Mouse (Mus musculus) activated CD4-positive, CD25-positive, alpha-beta regulatory T cell, adult 4 months (primary cell): Measurements from ENCODE around the gene Zic5. TPM values are rescaled to one million over a fixed set of nuclear protein-coding genes. Genes with fewer than 3 reads are reported as not detected.

Experiments used
- ATAC-seq: one replicate; pipeline ENCODE4 v1.8.0; 2017
- polyA plus RNA-seq, 2 experiments: library from polyadenylated mRNA; unstranded; fragments of 100-300 nt; shearing (Covaris generic); gene quantifications; one replicate each; pipeline ENCODE4 v1.2.1; 2017

Gene Zic5
- under 1 TPM in 1 of 2 experiments, not detected in 1; 0.12 TPM for polyA plus RNA-seq

GRCm38 (mm10) chr14:122464763-122465741, at the start of gene Zic5:
TSS of gene Zic5 (minus strand) at chr14:122465677.
- no peak for ATAC-seq

GRCm38 (mm10) chr14:122513511-122514036, 48.1 kb upstream of the Zic5 start:
- ATAC-seq: no peak

- ATAC-seq: no peak
Observed at GRCm38 (mm10) chr14:122511519-122511918, 46.0 kb upstream of the Zic5 start.

- ATAC-seq: no peak
Observed at GRCm38 (mm10) chr14:122509058-122509457, 43.6 kb upstream of the Zic5 start.

GRCm38 (mm10) chr14:122492015-122492414, 26.5 kb upstream of the Zic5 start:
- ATAC-seq: no peak

- no peak for ATAC-seq
Observed at GRCm38 (mm10) chr14:122491521-122491920, 26.0 kb upstream of the Zic5 start.

GRCm38 (mm10) chr14:122490441-122491328, 25.2 kb upstream of the Zic5 start, which contains the start of gene Gm10837:
TSS of gene Gm10837 (plus strand) at chr14:122490586.
- no peak for ATAC-seq

- ATAC-seq: no peak
Observed at GRCm38 (mm10) chr14:122489686-122490414, 24.4 kb upstream of the Zic5 start.

GRCm38 (mm10) chr14:122489041-122489440, 23.6 kb upstream of the Zic5 start:
- no peak for ATAC-seq

- ATAC-seq: no peak
Observed at GRCm38 (mm10) chr14:122487366-122487765, 21.9 kb upstream of the Zic5 start.

- ATAC-seq: no peak
Observed at GRCm38 (mm10) chr14:122486611-122487010, 21.1 kb upstream of the Zic5 start.

- no peak for ATAC-seq
Observed at GRCm38 (mm10) chr14:122485635-122486181, 20.2 kb upstream of the Zic5 start.

- ATAC-seq: no peak
Observed at GRCm38 (mm10) chr14:122484844-122485551, 19.5 kb upstream of the Zic5 start.

GRCm38 (mm10) chr14:122484458-122484843, 19.0 kb upstream of the Zic5 start:
- ATAC-seq: no peak

- no peak for ATAC-seq
Observed at GRCm38 (mm10) chr14:122483556-122484421, 18.3 kb upstream of the Zic5 start.

- no peak for ATAC-seq
Observed at GRCm38 (mm10) chr14:122483024-122483385, 17.5 kb upstream of the Zic5 start.

- no peak for ATAC-seq
Observed at GRCm38 (mm10) chr14:122482081-122483023, 16.9 kb upstream of the Zic5 start.

GRCm38 (mm10) chr14:122481181-122481580, 15.7 kb upstream of the Zic5 start:
- ATAC-seq: no peak

- ATAC-seq: no peak
Observed at GRCm38 (mm10) chr14:122480355-122480754, 14.9 kb upstream of the Zic5 start.
